Mouse (Mus musculus): ENCODE measurements around the gene 4921539E11Rik. TPM values are rescaled to one million over a fixed set of nuclear protein-coding genes. Genes with fewer than 3 reads are reported as not detected.

4921539E11Rik gene
- polyA plus RNA-seq, 1 experiment from 2014 or later, result not detected

Other genes with a start within 250 kb of the 4921539E11Rik start
- 38.7 and 44.3 TPM in 2 replicates for gene Mier1, start 176.5 kb downstream of the 4921539E11Rik start, polyA plus RNA-seq (2016; fragmentation: Nextera tagmentation; extraction: Ambion mirVana)
- 4.2 and 4.7 TPM in 2 replicates for gene Wdr78, start 176.3 kb downstream of the 4921539E11Rik start, polyA plus RNA-seq (2016; fragmentation: Nextera tagmentation; extraction: Ambion mirVana)
- 11.4 and 13.0 TPM in 2 replicates for gene Slc35d1, start 75.7 kb downstream of the 4921539E11Rik start, polyA plus RNA-seq (2016; fragmentation: Nextera tagmentation; extraction: Ambion mirVana)
- gene Oma1, start 22.9 kb upstream of the 4921539E11Rik start, polyA plus RNA-seq (2016; fragmentation: Nextera tagmentation; extraction: Ambion mirVana), result 14.5 and 16.3 TPM in 2 replicates

Data from embryonic facial prominence, embryonic 10.5 days (tissue).